Mouse (Mus musculus): ENCODE results near the gene Syngr1. TPM values are rescaled to one million over a fixed set of nuclear protein-coding genes. Genes with fewer than 3 reads are reported as not detected.

Gene Syngr1
- total RNA-seq, 2 experiments from 2014 or later, result 175 to 191 TPM

DNA sequence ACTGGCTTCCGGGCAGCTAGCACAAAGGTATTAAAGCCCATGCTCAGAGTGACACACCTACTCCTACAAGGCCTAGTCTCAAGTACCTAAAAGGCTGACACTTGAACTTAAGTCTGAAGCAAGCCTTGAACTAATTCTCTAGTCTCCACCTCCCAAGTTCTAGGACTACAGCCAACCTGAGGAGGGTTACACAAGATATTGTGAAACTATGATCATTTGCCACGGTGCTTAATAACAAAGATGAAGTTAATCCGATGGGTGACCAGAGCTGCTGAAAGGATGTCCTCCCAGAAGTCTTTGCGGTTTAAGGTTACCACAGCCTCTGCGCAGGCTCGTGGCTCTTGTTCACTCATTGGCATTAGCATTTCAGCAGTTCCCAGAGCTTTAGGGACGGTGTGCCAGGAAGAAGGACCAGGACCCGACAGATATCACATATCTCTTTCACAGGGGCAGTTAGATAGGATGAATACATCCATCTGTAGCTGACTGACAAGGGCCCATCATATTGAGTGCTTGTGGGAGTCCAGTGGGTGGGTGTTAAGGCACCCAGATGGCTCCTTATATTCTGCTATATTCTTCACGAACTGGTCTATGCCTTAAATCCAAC, 3.6 kb upstream of the Syngr1 start:
- intact Hi-C loops (cut with DNase I), result no loop called here

GRCm38 (mm10) chr15:80088637-80089036, 2.5 kb upstream of the Syngr1 start:
- intact Hi-C loops (cut with DNase I), result no loop called here
- peak; percentile 97 for DNase-seq

More for the DNA sequence above, 3.6 kb upstream of the Syngr1 start:
- DNase-seq, result no peak

DNA sequence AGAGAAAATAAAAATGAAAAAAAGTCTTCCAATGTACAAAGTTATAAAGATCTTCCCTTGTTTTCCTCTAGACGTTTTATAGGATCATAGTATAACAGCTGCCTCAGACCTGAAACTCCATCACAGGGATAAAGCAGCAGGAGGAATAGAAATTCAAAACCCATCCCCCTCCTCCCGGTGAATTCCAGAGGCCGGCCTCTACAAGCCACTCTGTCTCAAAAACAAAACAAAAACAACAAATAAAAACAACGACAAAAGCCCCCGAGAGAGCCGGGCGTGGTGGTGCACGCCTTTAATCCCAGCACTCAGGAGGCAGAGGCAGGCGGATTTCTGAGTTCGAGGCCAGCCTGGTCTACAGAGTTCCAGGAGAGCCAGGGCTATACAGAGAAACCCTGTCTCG, 979 bp upstream of the Syngr1 start:
- intact Hi-C loops (cut with DNase I), result no loop called here
- no peak for DNase-seq

- intact Hi-C loops (cut with DNase I), result no loop called here
- no peak for DNase-seq
These were observed 403 bp upstream of the Syngr1 start for GRCm38 (mm10) chr15:80090741-80091120.

DNA sequence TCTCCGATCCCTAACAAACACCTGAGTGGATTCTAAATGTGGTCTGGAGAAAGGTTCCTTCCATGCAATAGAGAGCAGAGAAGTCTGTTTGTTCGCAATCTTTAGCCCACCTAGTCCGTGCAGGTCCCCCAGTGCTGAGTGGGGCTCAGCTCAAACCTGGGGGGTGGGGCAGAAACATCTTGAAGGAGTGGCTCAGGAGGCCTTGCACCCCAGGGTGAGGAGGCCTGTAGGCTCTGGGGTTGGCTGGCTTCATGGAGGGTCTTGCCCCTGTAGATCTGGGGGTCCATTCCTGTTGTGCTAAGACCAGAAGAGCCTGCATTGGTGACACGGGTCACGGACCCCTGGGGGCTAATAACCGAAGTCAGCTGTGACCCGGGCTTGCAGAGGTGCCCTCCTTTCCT, 907 bp downstream of the Syngr1 start:
- intact Hi-C loops (cut with DNase I), result no loop called here
- no peak for DNase-seq

GRCm38 (mm10) chr15:80092599-80092998, 1.5 kb downstream of the Syngr1 start:
- DNase-seq, result peak; percentile 57
- intact Hi-C loops (cut with DNase I), result no loop called here

DNA sequence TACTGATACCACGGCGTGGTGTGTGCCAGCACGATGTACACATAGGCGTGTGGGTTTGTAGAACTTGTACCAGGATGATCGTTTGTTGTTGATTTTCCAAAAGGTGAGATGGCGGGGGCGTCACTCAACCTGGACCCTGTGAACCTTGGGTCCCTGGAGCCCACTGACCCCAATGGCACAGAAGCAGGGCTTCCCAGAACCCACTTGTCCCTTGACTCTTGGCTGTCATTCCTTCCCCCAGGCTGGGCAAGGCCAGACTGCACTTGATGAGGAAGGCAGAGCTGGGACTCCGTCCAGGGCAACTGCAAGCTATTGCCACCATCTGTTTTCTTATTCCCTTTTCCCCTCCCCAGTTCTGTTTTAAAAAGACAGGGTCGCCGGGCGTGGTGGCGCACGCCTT, 3.1 kb downstream of the Syngr1 start:
- DNase-seq, result peak; percentile 82
- intact Hi-C loops (cut with DNase I), result no loop called here

- intact Hi-C loops (cut with DNase I), result no loop called here
- no peak for DNase-seq
These were observed 4.5 kb downstream of the Syngr1 start for GRCm38 (mm10) chr15:80095596-80095995.

- no peak for DNase-seq
- intact Hi-C loops (cut with DNase I), result no loop called here
These were observed 5.3 kb downstream of the Syngr1 start for GRCm38 (mm10) chr15:80096406-80096805.

DNA sequence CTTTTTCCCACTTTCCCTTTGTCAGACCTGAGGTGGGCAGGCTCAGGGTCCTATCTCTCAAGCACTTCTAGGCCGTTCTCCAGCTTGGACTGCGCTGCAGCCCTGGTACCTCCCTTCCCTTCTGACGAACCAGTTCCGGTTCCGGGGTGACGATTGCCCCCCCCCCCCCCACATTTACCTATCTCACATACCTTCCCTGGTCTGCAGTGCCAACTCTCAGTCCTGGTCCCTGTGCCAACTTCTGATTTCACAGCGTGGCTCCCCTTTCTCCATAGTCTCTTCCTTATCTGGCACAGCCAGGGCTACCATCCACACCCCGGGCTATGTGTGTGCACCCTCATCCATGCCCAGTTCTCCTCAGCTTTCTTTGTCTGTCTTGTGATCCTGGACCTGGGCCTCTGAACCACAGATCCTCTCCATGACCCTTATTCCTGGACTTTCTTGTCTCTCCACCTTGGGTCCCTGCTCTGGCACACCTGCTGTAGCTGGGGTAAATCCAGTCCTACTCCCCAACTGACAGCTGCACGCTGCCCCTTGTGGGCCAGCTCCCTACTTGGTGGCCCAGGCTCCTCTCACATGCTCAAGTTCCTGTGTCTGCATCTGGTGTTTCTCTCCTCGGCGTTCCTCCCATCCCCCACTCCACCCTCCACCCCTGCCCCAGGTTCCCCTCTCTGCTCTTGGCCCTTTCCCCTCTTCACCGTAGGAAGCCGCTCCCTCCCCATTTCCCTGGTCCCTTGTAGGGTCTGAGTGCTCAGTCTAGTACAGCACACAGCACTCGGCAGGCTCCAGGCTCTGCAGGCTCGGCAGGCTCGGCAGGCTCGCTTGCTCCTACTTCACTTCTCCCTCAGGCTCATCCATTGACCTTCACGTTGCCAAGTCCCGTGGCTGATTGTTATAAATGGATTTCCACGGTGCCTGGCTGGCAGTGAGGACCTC, 6.1 kb downstream of the Syngr1 start:
- intact Hi-C loops (cut with DNase I), result no loop called here
- peak; percentile 42 for DNase-seq

- DNase-seq, result no peak
- intact Hi-C loops (cut with DNase I), result no loop called here
These were observed 6.9 kb downstream of the Syngr1 start for GRCm38 (mm10) chr15:80097999-80098461.

DNA sequence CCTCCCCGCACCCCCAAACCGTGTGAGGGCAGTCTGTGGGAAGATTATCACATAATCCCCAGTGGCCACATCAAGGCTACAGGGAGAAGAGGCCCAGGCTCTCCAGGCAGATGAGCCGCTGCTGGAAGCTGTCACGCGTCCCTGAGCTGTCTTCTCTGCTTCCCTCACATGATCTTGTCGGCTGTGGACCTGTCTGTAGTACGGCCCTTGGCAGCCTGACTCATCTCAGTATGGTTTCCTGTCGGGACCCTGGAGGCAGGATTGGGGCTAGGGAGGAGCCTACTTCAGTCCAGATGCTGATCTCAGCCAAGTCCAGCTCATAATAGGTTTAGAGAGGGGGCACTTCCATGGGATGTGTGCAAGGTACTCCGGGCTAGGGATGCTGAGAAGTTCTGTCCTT, 7.7 kb downstream of the Syngr1 start:
- DNase-seq, result no peak
- intact Hi-C loops (cut with DNase I), result no loop called here

GRCm38 (mm10) chr15:80099477-80099876, 8.3 kb downstream of the Syngr1 start:
- intact Hi-C loops (cut with DNase I), result no loop called here
- no peak for DNase-seq

GRCm38 (mm10) chr15:80100196-80100595, 9.1 kb downstream of the Syngr1 start:
- DNase-seq, result no peak
- intact Hi-C loops (cut with DNase I), result no loop called here

- DNase-seq, result peak; percentile 29
- intact Hi-C loops (cut with DNase I), result no loop called here
These were observed 9.7 kb downstream of the Syngr1 start for GRCm38 (mm10) chr15:80100871-80101270.

- intact Hi-C loops (cut with DNase I), result no loop called here
- no peak for DNase-seq
These were observed 10.4 kb downstream of the Syngr1 start for GRCm38 (mm10) chr15:80101503-80101902.

GRCm38 (mm10) chr15:80102495-80102894, 11.4 kb downstream of the Syngr1 start:
- no peak for DNase-seq

DNA sequence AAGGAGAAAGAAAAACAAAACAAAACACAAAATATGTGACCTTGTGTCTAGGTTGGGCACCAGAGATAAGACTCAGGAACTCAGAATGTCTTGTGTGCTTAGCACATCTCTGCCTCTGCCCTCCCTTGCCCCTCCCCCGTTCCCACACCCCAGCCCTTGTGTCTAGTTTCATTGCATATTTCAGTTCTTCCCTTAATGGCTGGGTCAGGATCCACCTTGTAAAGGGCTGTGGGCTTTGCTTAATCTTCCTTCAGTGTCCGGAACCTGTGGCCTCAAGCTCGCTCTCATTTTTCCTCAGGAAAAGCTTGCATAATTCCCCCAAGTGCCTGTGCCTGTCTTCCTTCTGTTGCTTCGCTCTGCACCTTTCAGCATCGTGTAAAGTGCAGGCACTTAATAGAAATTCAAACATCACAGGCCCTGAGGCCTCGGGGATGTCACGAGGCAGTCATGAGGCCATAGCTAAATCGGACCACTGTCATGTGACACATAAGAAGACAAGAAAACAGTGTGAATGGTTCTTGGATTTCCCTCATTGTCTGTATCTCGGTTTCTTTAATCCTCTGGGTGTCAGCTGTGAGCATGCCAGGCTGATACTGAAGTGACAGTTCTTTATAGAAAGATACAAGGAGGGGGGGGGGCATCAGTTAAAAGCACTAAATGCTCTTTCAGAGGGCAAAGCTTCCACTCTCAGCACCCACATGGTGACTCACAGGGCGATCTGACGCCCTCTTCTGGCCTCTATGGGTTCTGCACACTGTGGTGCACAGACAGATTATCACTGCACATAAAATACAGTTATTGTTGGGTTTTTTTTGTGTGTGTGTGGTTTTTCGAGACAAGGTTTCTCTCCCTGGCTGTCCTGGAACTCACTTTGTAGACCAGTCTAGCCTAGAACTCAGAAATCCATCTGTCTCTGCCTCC, 14.6 kb downstream of the Syngr1 start:
- intact Hi-C loops (cut with DNase I), result no loop called here
- DNase-seq, result no peak

More at GRCm38 (mm10) chr15:80102495-80102894, 11.4 kb downstream of the Syngr1 start:
- intact Hi-C loops (cut with DNase I), result no loop called here

DNA sequence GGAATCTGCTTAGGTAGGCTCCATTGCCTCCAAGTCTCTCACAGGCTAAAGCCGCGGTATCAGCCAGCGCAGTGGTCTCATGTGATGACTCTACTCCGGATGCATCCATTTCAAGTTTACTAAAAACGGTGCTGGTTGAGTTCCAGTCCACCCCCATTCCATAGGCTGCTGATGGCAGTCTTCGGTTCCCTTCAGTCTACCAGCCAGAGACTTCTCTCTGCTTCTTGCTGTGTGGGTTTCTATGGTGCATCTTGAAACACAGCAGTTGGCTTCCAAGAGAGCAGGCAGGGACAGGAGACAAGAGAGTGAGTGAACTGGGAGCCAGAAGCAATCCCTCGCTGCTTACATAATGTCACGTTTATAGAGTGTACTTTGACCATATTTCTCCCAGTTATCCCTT, 16.0 kb downstream of the Syngr1 start:
- DNase-seq, result no peak

DNA sequence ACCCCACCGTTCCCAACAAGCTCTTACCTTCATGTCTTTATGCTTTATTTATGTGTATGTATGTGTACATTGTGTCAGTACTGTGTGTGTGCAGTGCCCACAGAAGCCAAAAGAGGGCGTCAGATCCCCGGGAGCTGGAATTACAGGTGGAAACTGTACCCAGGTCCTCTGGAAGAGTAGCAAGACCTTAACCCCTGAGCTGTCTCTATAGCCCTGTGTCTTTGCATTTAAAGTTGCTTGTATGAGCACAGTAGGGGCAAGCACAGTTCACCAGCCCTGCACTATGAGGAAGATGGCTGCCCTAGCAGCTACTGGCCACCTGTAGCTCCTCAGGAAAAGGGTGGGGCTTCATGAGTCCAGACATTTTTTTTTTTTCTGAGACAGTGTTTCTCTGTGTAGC, 16.4 kb downstream of the Syngr1 start:
- DNase-seq, result no peak
- intact Hi-C loops (cut with DNase I), result no loop called here

More for the DNA sequence above, 16.0 kb downstream of the Syngr1 start:
- intact Hi-C loops (cut with DNase I), result no loop called here

DNA sequence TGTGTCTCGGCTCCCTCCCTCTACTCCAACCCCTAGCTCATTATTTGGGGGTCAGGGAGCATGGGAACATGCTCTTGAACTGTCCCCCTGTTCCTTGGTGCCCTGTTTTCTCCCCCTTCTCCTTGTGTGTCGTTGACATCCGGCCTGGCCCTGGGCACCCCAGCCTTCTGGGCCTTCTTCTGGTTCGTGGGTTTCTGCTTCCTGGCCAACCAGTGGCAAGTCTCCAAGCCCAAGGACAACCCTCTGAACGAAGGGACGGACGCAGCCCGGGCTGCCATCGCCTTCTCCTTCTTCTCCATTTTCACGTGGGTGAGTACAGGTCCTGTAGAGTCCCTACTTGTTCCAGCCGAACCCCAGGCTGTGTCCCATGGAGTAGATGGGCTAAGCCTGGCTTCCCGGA, 20.3 kb downstream of the Syngr1 start:
- intact Hi-C loops (cut with DNase I), result no loop called here
- no peak for DNase-seq

Measured in left cerebral cortex, postnatal 4 days (tissue).